Mouse (Mus musculus) bone marrow, adult 2 months (tissue): ENCODE measurements around the gene Nav2.

Experiments used
- CTCF ChIP-seq: fragments of 200-500 bp; IDR thresholded peaks from 2 replicates; pipeline ENCODE4 v1.5.1; 2011; ENCODE audit warnings: low read length, control low read depth; ENCODE audit not compliant: control insufficient read depth, insufficient read depth
- POLR2A ChIP-seq: fragments of 200-500 bp; IDR thresholded peaks from 2 replicates; pipeline ENCODE4 v1.6.1; 2011; ENCODE audit warnings: low read depth, mild to moderate bottlenecking, control low read depth, low read length, borderline replicate concordance; ENCODE audit not compliant: control insufficient read depth

DNA sequence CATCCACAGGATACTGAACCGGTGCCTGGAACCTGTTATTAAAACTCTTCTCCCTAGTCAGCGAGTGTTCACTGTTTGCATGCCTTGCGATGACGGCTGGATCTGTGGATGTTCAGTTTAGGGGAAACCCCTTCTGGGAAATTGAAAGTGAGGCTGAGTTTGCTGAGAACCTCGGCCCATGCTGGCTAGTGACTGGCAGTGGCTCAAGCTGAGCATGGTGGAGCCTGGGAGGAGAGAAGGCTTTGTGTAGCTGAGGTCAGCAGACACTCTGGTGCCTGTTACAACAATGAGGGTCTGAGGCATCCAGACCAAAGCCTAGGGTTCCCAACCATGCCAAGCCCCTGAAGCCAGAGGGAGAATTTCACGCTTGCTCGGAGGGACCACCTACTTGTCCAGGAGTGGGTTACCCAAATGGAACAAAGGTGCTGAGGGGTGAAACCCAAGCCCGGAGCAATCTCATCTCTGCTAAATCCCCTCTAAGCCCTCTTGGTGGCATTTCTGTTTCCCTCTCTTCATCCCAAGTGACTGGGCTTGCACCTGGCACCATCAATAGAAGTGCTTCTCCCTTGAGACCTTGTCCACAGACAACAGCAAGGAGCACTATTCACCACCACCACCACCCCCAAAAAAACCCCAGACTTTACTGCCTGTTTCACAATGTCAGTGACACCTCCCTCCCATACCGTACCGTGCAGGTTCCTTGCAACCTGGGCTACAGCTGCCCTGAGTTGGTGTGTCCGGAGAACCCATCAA is 617.0 kb downstream of the Nav2 start:
- TF ChIP-seq CTCF (no peak), POLR2A (no peak)
